Mouse (Mus musculus): ENCODE measurements at regions not wholly inside any gene's neighbourhood (a gene's known extent, or its start where the extent isn't known, plus 50 kb on each side); places are given as distances from the start of the nearest gene placed in this dataset.

- no peak for TF ChIP-seq CTCF (IDR thresholded peaks at IDR 0.05; ENCODE audit: low read depth)
- Histone ChIP-seq H3K27me3 (ENCODE audit: insufficient read depth, low read length) (no peaks in the 10 kb centered on the region), H3K4me3 (replicated peaks; ENCODE audit: low read depth, low read length) (no peak overlapping the region), H3K36me3 (ENCODE audit: insufficient read depth, low read length) (no peaks in the 10 kb centered on the region), H3K9me3 (replicated peaks; ENCODE audit: low read length) (no peaks in the 10 kb centered on the region), H3K27ac (no peak overlapping the region), H3K9ac (ENCODE audit: low read depth, low read length) (no peak overlapping the region), H3K4me1 (replicated peaks; ENCODE audit: insufficient read depth, low read length) (no peaks in the 10 kb centered on the region), H3K4me2 (ENCODE audit: low read length) (no peak overlapping the region)
- DNase-seq (ENCODE audit: low spot score) (no peak), ATAC-seq (replicated peaks; ENCODE audit: low FRiP score, low read depth) (no peak)
- WGBS = 51% methylated on average over 4 of the region's 4 CpGs
Observed at GRCm38 (mm10) chr12:8111484-8111883, 96.4 kb upstream of the Ldah start.

GRCm38 (mm10) chr12:8155566-8155965 lies 52.3 kb upstream of the Ldah start:
- no peak for TF ChIP-seq CTCF (IDR thresholded peaks at IDR 0.05; ENCODE audit: low read depth)
- Histone ChIP-seq H3K4me3 (replicated peaks; ENCODE audit: low read depth, low read length) (no peak overlapping the region), H3K9me3 (replicated peaks; ENCODE audit: low read length) (no peaks in the 10 kb centered on the region), H3K4me2 (ENCODE audit: low read length) (no peak overlapping the region), H3K9ac (ENCODE audit: low read depth, low read length) (no peak overlapping the region), H3K27ac (no peak overlapping the region), H3K36me3 (ENCODE audit: insufficient read depth, low read length) (no peaks in the 10 kb centered on the region), H3K4me1 (replicated peaks; ENCODE audit: insufficient read depth, low read length) (no peaks in the 10 kb centered on the region), H3K27me3 (ENCODE audit: insufficient read depth, low read length) (no peaks in the 10 kb centered on the region)
- 74% methylated on average over 1 of the region's 1 CpGs for WGBS
- ATAC-seq (replicated peaks; ENCODE audit: low FRiP score, low read depth) (no peak), DNase-seq (ENCODE audit: low spot score) (no peak)
